Mouse (Mus musculus): Measurements from ENCODE around the gene Cnep1r1. TPM values are rescaled to one million over a fixed set of nuclear protein-coding genes. Genes with fewer than 3 reads are reported as not detected.

The Cnep1r1 gene
- polyA plus RNA-seq, 1 experiment, result 16.7 TPM

GRCm38 (mm10) chr8:88160237-88160995 is 41.8 kb downstream of the Cnep1r1 start:
- TF ChIP-seq POLR2A (IDR thresholded peaks at IDR 0.05; ENCODE audit: borderline replicate concordance, control insufficient read depth, low read depth, low read length), result no peak
- Histone ChIP-seq H3K4me1 (ENCODE audit: control insufficient read depth, insufficient read depth, low read length) (no peaks in the 10 kb centered on the region), H3K27ac (ENCODE audit: control insufficient read depth, insufficient read depth, low read depth, low read length, poor library complexity) (no peak overlapping the region), H3K4me3 (replicated peaks; ENCODE audit: control insufficient read depth, low read depth, low read length) (no peak overlapping the region)
- WGBS, result 83% methylated on average over 10 of the region's 10 CpGs

DNA sequence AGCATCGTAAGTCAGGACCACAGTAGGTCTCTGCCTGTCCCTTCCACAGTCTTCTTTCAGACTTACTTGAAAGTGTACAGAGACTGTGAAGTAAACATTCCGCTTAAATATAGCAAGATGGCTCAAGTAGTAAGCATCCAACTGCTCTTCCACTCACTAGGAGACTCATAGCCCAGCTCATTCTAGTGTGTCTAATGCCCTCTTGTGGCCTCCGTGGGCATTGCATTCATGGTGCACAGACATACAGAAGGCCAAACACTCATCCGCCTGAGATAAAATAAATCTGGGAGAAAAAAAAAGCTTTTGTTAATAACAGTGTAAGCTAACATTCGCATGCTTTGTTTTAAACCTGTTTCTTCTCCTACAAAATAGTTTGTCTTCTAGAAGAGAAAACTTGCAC is 42.9 kb downstream of the Cnep1r1 start:
- H3K27ac ChIP-seq (ENCODE audit: control insufficient read depth, insufficient read depth, low read depth, low read length, poor library complexity), result no peak overlapping the region
- 72% methylated on average over 5 of the region's 5 CpGs for WGBS
- no peak overlapping the region for H3K4me3 ChIP-seq (replicated peaks; ENCODE audit: control insufficient read depth, low read depth, low read length)
- TF ChIP-seq CTCF (IDR thresholded peaks at IDR 0.05; ENCODE audit: control insufficient read depth, insufficient read depth, low read length) (peak; percentile 73), POLR2A (IDR thresholded peaks at IDR 0.05; ENCODE audit: borderline replicate concordance, control insufficient read depth, low read depth, low read length) (no peak)
- H3K4me1 ChIP-seq (ENCODE audit: control insufficient read depth, insufficient read depth, low read length), result no peaks in the 10 kb centered on the region

DNA sequence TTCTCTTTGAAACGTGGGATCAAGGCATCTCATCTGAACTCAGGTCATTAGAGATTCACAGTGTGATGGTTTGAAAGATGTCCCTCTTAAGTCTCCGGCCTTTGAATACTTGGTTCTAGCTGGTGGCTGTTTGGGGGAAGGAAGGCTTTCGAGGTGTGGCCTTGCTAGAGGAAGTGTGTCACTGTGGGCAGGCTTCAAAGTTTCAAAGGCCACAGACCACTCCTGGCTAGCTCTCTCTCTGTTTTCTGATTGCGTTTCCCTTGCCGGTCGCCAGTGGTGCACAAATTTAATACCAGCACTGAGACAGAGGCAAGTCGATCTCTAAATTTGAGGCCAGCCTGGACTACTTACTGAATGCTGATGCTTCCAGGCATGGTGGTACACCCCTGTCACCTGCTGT is 56.7 kb downstream of the Cnep1r1 start:
- no peak overlapping the region for H3K4me3 ChIP-seq (replicated peaks; ENCODE audit: control insufficient read depth, low read depth, low read length)
- TF ChIP-seq POLR2A (IDR thresholded peaks at IDR 0.05; ENCODE audit: borderline replicate concordance, control insufficient read depth, low read depth, low read length) (no peak), CTCF (IDR thresholded peaks at IDR 0.05; ENCODE audit: control insufficient read depth, insufficient read depth, low read length) (no peak)
- 54% methylated on average over 7 of the region's 7 CpGs for WGBS
- H3K27ac ChIP-seq (ENCODE audit: control insufficient read depth, insufficient read depth, low read depth, low read length, poor library complexity), result no peak overlapping the region
- no peaks in the 10 kb centered on the region for H3K4me1 ChIP-seq (ENCODE audit: control insufficient read depth, insufficient read depth, low read length)

DNA sequence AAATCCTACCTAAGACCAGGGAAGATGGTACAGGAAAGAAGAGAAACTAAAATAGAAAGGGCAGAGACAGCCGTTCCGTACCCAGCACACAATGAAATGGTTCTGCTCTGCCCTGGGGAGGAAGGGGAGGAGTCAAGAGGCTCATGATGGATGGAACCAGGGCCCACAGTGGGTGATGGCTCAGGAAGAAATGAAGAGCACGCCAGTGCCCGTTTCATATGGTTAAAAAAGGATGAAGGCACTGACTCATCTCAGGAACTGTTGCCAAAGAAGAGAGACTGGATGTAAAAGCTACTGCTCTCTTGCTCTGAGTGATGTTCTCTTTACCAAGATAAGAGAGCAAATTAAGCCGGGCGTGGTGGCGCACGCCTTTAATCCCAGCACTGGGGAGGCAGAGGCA is 58.7 kb downstream of the Cnep1r1 start:
- no peak overlapping the region for H3K4me3 ChIP-seq (replicated peaks; ENCODE audit: control insufficient read depth, low read depth, low read length)
- no peak for TF ChIP-seq POLR2A (IDR thresholded peaks at IDR 0.05; ENCODE audit: borderline replicate concordance, control insufficient read depth, low read depth, low read length)
- TF ChIP-seq CTCF (IDR thresholded peaks at IDR 0.05; ENCODE audit: control insufficient read depth, insufficient read depth, low read length), result no peak
- 75% methylated on average over 8 of the region's 8 CpGs for WGBS
- no peak overlapping the region for H3K27ac ChIP-seq (ENCODE audit: control insufficient read depth, insufficient read depth, low read depth, low read length, poor library complexity)
- no peaks in the 10 kb centered on the region for H3K4me1 ChIP-seq (ENCODE audit: control insufficient read depth, insufficient read depth, low read length)

DNA sequence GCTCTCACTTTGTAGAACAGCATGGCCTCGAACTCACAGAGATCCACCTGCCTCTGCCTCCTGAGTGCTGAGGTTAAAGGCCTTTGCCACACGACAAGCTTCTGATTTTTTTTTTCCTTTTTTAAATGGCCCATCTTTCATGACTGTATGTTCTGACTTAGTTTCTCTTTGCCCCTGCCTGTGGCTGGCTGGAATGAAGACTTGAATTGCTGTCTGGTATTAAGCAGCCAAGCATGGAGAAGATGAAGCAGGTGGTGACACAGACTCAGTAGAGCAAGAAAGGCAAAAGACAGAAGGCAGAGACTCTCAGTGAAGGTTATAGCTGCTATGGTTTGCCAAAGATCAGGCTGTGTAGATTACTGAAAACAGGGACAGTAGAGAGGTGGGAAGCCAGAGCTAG is 64.6 kb downstream of the Cnep1r1 start:
- TF ChIP-seq CTCF (IDR thresholded peaks at IDR 0.05; ENCODE audit: control insufficient read depth, insufficient read depth, low read length) (no peak), POLR2A (IDR thresholded peaks at IDR 0.05; ENCODE audit: borderline replicate concordance, control insufficient read depth, low read depth, low read length) (no peak)
- 62% methylated on average over 2 of the region's 2 CpGs for WGBS

More for the DNA sequence above, 64.6 kb downstream of the Cnep1r1 start:
- H3K4me3 ChIP-seq (replicated peaks; ENCODE audit: control insufficient read depth, low read depth, low read length), result no peak overlapping the region
- no peak overlapping the region for H3K27ac ChIP-seq (ENCODE audit: control insufficient read depth, insufficient read depth, low read depth, low read length, poor library complexity)
- H3K4me1 ChIP-seq (ENCODE audit: control insufficient read depth, insufficient read depth, low read length), result no peaks in the 10 kb centered on the region

Other genes starting within 250 kb of the Cnep1r1 start
- 1.8 and 2.2 TPM in 2 replicates for gene Zfp423, start 159.2 kb upstream of the Cnep1r1 start, polyA plus RNA-seq (2011; ENCODE audit: insufficient read depth, insufficient read length, low replicate concordance, missing spikeins)
- gene Heatr3, start 19.1 kb downstream of the Cnep1r1 start, polyA plus RNA-seq (2011; ENCODE audit: insufficient read depth, insufficient read length, low replicate concordance, missing spikeins), result 15.1 and 15.3 TPM in 2 replicates
- 9.0 and 15.1 TPM in 2 replicates for gene Tent4b, start 80.4 kb downstream of the Cnep1r1 start, polyA plus RNA-seq (2011; ENCODE audit: insufficient read depth, insufficient read length, low replicate concordance, missing spikeins)
- 18.7 and 66.8 TPM in 2 replicates for gene Adcy7, start 153.6 kb downstream of the Cnep1r1 start, polyA plus RNA-seq (2011; ENCODE audit: insufficient read depth, insufficient read length, low replicate concordance, missing spikeins)
- gene Brd7, start 243.4 kb downstream of the Cnep1r1 start, polyA plus RNA-seq (2011; ENCODE audit: insufficient read depth, insufficient read length, low replicate concordance, missing spikeins), result 128 and 151 TPM in 2 replicates

All from bone marrow, adult 2 months (tissue).